Mouse (Mus musculus) embryo, embryonic 9.5 days (tissue): Measurements from ENCODE around the gene Enthd1.
"Not testable (repeated sequence)": the region's sequence is repeated elsewhere in the genome, so short reads cannot be mapped to it uniquely, and the experiment has no call there.

Experiments used
- DNase-seq: peaks from one replicate; pipeline ENCODE4 v3.0.0-alpha.2; 2017; ENCODE audit errors: extremely low spot score

Gene Enthd1

GRCm38 (mm10) chr15:80565106-80565665 is at the start of gene Enthd1:
TSS of gene Enthd1 (minus strand) at chr15:80565156.
- DNase-seq, result no peak

GRCm38 (mm10) chr15:80613904-80614303 is 48.9 kb upstream of the Enthd1 start:
- no peak for DNase-seq

GRCm38 (mm10) chr15:80611478-80611877 is 46.5 kb upstream of the Enthd1 start:
- DNase-seq, result no peak

- DNase-seq, result no peak
Measured at GRCm38 (mm10) chr15:80610335-80610734, 45.4 kb upstream of the Enthd1 start.

DNA sequence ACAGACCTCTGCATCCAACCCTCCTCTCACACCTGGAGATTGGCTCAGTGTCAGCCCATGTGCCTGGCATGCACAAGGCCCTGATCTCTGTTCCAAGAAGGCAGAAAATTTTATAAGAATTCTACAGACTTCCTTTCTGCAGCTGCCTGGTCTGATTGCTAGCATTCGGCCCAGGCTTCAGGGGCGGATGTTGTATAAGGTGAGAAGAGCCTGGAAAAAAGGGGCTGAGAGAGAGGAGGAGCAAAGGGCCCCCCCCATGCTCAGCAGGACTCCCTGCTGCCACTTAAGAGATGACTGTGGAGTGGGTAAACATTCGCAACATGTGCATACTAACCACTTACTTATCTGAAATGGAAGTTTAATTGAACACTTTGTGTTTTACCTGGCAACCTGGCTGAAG is 43.0 kb upstream of the Enthd1 start:
- no peak for DNase-seq

DNA sequence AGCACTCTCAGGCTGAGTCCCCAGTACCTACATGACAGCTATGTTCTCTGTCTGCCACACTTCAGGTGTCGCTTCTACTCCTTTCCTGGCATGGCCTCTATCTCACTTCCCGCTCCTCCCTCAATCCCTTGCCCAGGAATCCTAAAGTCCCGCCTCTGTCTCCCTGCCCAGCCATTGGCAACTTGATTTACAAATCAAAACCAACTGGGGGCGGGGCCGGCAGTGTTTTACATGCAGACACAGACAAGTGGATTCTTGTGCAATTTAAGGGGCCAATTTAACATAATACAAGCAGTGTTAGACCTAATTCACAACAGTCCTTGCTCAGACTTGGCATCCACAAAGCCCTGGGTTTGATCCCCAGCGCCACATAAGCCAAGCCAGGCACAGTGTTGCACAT is 39.1 kb upstream of the Enthd1 start:
- no peak for DNase-seq

GRCm38 (mm10) chr15:80602487-80602886 is 37.5 kb upstream of the Enthd1 start:
- DNase-seq, result no peak

GRCm38 (mm10) chr15:80601456-80601855 is 36.5 kb upstream of the Enthd1 start:
- no peak for DNase-seq

DNA sequence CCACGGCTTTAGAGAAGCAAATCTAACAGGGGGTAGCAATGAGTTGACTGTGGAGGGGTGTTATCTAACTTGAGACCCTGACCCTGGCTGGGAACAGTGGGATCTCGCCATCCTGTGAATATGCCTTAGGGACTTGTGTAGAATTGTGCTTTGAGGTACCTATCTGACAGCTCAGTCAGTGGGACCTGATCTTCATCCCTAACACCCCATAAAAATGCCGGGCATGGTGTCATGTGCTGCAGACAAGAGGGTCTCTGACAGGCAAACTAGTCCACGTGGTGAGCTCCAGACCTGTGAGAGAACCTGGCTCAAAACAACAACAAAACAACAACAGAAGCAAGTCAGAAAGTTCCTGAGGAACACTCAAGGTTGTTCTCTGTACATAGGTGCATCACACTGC is 34.9 kb upstream of the Enthd1 start:
- DNase-seq, result no peak

GRCm38 (mm10) chr15:80599213-80599750 is 34.3 kb upstream of the Enthd1 start:
- DNase-seq, result no peak

GRCm38 (mm10) chr15:80598750-80599149 is 33.8 kb upstream of the Enthd1 start:
- DNase-seq, result no peak

DNA sequence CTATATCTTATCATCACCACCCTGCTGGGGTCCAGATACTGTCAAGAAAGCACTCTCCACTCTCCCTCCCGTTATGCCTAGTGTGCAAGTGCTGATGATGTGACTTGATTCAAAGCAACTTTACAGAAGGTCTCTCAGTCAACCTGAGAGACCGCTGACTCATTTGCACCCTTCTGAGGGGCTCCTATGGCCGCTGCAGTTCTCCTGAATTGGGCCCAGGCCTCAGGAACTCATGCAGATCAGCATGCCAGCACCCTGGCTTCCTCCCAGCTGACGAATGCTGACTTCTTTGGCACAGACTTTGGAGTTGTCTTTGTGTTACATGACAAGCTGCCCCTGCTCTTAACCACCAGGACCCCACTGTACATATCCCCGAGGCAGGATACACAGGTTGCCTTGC is 28.9 kb upstream of the Enthd1 start:
- no peak for DNase-seq

DNA sequence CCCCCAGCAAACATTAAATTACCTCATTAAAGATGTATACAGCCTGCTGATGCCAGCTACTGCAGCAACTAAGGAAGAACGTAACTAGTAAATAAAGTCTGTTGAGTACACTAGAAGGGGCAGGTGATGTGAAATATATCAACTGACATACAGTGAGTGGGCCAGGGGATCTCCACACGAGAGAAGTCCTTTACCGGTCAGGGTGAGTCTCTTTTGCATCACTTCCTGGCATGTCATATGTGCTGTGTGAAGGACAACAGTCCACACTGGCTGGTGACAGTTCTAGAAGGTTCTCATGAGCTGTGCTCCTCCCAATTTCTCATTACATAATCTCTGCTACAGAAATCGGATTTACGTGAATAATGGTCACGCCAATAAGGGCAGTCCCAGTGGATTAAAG is 27.8 kb upstream of the Enthd1 start:
- no peak for DNase-seq

GRCm38 (mm10) chr15:80590641-80591040 is 25.7 kb upstream of the Enthd1 start:
- no peak for DNase-seq

- no peak for DNase-seq
Measured at GRCm38 (mm10) chr15:80586296-80586695, 21.3 kb upstream of the Enthd1 start.

DNA sequence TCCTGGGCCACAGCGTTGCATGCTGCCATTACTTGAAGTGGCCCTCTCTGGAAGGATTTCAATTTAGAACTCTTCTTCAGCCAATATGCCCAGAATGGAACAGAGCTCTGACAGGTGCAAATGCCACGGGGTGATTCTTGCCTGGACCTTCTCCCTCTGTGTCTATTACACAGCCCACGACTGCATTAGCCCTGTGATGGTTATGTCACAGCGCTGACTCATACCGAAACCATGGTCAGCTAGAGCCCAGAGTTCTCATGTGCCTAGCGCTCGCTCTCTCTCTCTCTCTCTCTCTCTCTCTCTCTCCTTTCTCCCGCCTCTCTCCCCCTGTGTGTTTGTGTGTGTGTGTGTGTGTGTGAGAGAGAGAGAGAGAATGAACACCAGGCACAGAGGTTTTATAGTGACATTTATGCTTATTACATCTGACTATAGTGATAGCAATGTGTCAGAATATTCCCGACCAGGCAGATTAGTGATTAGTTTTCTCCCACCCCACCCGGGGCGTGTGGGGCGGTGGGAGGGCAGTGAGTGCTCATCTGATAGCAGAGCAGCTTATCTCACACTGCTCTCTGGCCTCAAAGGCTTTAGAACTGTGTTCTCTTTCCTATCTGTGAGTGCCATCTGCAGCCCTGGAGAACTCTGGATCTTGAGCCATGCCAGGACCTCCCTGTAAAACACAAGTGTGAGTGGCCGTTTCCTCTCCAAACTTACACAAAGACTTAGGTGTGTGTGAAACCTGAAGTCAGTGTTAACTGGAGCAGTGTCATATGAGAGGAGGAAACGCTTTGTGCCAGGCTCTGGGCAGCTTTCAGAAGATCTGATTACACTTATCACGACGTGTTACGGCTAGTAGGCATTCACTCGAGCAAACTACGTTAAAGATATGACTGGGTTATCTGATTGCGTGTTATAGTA is 17.9 kb upstream of the Enthd1 start:
- DNase-seq, result no peak

- not testable (repeated sequence) for DNase-seq
Measured at GRCm38 (mm10) chr15:80580585-80580984, 15.6 kb upstream of the Enthd1 start.

GRCm38 (mm10) chr15:80579121-80579520 is 14.2 kb upstream of the Enthd1 start:
- DNase-seq, result no peak

DNA sequence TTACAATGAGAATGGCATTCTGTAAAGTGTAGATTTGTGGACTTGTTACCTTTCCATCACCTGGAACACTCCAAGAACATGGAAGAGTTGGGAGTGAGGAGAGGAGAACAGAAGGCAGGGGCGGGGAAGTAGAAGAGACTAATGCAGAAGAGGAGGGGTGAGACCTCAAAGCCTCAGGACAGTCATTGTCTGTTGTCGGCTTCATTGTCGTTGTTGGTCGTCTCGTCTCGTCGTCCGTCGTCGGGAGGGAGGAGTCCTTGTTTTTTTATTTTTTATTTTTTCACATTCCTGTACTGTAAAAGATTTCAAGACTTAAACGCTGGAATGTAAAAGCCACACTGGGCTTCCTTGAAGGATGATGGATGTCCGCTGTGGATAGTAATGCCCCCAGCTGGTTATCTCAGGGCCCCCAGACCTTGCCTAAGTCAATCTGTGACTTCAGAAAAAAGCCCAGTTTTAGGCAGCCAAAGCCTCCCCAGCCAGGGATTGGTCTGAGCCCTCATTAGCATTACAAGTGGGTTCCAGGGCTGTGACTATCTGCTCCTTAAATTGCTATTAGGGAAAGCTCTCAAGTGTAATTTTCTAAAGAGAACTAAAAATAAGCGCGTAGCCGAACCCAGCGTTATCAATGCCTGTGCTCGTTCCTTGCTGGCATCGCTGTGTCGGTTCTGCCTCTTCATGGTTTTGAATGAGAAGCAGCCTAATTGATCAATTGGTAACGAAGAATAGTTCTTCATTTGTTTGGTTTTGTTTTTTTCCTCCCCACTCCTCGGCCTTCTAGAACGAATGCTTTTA is 12.4 kb upstream of the Enthd1 start:
- no peak for DNase-seq

GRCm38 (mm10) chr15:80576415-80576994 is 11.5 kb upstream of the Enthd1 start:
- DNase-seq, result no peak

GRCm38 (mm10) chr15:80575817-80576370 is 10.9 kb upstream of the Enthd1 start:
- DNase-seq, result no peak
